Mouse (Mus musculus) fibroblast of lung, adult 2 months (primary cell): ENCODE results near the gene Ints14.
A peak's percentile ranks its signal among the peaks of the same experiment; 100 is the strongest.

ENCODE experiments used
- DNase-seq: peaks from one replicate; pipeline ENCODE4 v3.0.0-alpha.2; 2011; ENCODE audit warnings: low read depth

Ints14 gene

DNA sequence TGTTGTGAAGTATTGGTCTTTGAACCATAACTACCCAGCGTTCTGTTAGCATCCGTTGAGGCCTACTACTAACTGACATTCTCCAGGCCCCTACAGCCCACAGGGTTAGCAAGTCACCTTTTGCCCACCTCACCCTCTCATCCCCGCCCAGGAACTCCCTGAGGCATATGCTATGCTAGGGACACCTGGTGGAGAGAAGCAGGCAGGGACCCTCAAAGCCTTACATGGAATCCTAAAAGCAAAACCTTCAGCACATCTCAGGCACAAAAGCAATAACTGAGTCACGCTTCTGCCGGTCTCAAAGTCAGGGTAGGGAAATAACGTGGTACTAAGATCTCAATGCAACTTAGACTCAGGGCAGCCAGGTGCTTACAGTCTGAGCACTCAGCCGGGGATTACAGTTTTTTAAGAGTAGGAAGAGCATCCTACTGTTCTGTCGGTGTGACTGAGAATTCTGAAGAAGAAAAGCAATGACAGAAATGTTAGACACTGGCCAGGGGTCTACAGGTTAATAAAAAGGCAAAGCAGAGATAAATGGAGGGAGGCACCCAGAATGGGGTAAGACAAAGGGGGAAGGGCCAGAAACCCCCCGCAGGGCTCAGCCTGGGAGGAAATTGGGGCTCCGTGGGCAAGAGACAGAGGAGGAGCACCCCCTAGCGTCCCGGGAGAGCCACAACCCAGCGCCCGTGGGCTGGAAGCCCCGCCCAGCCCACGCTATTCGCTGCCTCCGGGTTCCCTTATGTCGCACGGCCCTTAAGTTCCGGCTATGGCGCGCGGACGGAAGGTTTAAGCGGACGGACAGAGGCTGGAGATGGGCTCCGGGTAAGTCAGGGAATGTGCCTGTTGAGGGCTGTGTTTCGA is at the start of gene Ints14:
Gene Ints14, plus strand, starts transcription at position 789 of the 861 bp plus-strand sequence.
- peak; percentile 84 for DNase-seq

- DNase-seq = no peak
These were observed 47.3 kb upstream of the Ints14 start for GRCm38 (mm10) chr9:64913406-64913805.

GRCm38 (mm10) chr9:64913973-64914372 is 46.7 kb upstream of the Ints14 start:
- no peak for DNase-seq

DNA sequence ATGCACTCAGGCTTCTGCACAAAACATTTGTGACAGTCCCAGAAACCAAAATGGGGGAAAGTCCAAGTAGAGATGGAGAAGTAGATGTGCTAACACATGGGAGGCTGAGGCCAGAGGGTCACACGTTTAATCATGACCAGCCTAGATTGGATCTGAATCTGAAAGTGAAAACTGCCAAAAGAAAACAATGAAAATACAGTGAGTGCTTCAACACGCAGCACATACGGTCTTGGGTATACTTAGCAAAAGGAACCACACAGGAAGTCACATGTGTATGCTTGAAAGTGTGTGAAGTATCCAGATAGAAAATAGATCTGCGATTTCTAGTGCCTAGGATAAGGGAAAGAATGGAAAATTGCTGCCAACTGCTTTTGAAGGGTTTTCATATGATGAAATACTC is 46.1 kb upstream of the Ints14 start:
- DNase-seq = no peak

DNA sequence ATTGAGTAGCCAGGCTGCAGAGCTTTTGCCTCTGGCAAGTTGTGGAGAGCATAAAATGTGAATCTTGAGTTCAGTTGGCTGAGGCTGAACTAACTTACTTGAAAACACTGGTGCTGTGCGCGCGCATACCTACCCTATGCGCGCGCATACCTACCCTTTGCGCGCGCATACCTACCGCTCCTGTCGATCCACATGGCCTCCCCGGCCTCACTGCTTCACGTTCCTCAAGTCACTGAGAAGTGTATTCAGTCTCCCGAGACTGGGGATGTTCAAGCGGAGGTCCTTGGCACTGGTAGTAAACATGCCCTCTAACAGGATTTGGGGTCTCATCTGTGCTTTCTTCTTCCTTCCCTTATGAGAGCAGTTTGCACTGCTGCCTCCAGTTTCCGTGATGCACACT is 42.1 kb upstream of the Ints14 start:
- DNase-seq = no peak

DNA sequence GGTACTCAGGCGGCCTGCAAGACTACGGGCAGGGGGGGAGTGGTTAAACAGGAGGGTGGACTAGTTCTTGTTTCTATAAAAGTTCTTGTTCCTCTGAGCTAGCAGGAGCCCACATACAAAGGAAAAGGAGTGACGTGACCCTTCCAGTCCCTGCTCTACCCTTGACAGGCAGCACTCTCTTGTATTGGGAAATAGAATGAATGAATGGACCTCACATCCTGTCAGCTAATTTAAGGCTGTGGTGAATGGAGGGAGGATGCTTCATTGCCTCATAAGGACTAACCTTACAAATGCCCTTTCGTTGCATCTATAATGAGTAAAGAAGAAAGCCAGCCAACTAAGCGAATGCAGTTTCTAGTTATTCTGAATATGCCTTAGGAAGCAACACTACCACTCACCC is 34.9 kb upstream of the Ints14 start:
- no peak for DNase-seq

GRCm38 (mm10) chr9:64926201-64926991 is 34.3 kb upstream of the Ints14 start:
- DNase-seq = peak; percentile 83

GRCm38 (mm10) chr9:64930256-64930655 is 30.4 kb upstream of the Ints14 start:
- no peak for DNase-seq

DNA sequence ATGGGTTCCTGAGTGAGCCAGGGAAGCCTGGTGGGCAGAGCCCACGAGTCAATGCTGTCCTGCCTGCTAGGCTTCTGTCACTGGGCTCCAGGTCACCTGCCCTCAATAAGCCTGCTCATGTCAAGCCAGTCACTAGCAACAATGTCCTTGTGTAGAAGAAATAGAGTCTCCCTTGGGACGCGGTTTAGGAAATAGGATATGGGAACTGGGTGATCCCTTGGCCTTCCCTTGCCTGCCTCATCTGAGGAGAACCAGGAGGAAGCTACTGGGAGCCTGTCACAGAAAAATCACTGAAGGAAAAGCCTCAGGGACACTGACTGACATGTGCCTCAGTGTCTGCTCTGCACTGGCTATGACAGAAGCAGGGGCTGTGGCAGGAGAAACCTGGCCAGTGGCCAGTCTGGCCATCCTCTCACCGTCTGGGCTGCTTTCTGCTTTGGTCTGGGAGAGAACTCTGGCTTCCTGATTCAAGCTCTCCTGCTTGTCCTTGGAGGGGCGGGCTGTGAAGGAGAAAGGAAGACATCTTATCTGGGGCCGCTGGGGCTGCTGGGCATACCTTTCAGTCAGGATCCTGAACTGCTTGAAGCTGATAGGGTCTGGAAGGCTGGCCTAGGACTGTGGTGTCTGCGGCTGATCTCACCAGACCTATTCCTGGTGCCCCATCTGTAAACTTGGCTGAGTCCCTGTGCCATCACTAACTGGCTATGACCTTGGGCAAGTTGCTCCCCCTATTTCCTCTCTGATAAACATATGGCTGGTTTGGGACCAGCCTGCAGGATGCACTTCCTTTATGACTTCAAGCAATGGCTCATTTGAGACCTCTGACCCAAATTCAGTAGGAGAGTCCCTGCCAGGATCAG is 28.7 kb upstream of the Ints14 start:
- DNase-seq = no peak

DNA sequence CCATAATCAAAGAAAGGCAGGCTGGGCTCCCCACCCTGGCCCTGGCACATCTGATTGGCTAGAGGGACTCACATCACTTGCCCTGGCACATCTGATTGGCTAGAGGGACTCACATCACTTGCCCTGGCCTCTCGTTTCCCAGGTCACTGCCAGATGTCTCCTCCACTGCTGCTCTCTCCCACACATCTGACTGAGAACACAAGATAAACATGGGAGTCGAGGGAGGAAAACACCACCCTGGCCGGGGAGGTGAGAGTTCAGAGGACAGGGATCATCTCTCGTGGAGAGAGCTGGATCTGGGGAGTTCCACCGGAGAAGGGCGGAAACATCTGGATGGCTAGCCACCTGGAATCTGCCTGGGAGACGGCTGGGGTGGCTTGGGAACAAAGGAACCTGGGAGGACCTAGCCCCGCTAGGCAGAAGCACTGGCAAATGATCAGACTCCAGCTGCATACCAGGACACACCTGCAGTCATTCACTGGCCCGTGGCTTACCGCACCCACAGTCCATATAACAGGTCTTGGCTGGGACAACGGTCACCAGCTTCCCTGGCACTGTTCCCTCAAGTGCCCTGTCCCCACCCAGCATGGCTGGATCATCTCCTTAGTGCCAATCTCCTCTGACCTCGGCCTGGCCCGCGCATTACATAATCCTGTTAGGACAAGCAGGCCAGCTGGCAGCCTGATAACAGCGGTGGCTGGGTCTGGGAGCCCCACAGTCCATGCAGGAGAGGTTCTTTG is 26.5 kb upstream of the Ints14 start:
- DNase-seq = no peak

GRCm38 (mm10) chr9:64936508-64936907 is 24.2 kb upstream of the Ints14 start:
- no peak for DNase-seq

- DNase-seq = no peak
These were observed 23.2 kb upstream of the Ints14 start for GRCm38 (mm10) chr9:64937491-64937890.

GRCm38 (mm10) chr9:64938535-64938934 is 22.2 kb upstream of the Ints14 start:
- no peak for DNase-seq

GRCm38 (mm10) chr9:64939281-64939680 is 21.4 kb upstream of the Ints14 start:
- DNase-seq = no peak

- DNase-seq = no peak
These were observed 20.9 kb upstream of the Ints14 start for GRCm38 (mm10) chr9:64939790-64940189.

GRCm38 (mm10) chr9:64940731-64941346 is 19.9 kb upstream of the Ints14 start:
- DNase-seq = no peak

DNA sequence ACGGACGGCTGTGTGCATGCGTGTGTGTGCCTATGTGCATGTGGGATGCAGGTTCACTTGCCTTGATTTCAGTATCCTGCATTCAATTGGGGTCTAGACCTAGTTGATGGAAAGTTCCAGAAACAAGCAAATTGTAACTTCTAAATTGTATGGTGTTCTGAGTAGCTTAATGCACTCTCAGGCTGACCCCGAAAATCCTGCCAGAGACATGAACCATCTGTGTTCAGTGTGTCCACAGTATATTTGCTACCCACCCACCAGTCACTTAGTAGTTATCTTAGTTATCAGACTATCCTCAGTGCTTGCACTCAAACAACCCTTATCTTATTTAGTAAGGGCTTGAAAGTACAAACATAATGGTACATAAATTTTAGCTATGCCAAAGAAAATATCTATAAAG is 19.1 kb upstream of the Ints14 start:
- DNase-seq = no peak

DNA sequence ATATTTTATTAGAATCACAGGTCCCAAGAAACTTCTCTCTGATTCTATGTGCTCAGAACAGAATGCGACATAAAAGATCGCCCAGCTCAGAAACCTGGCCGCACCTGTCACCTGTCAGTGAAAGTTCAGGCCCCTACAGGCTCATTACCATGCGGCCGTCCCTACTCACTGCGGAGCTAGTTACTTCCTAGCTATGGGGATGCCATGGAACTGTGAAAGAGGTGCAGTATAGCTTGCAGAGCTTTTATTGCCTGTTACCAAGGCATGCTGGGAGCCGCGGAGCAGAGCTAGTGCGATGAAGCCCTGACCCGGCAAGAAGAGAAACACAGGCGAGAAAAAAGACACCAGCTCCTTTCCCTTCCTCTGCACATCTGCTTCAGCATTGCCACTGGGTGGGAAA is 16.7 kb upstream of the Ints14 start:
- DNase-seq = no peak

GRCm38 (mm10) chr9:64947483-64948095 is 13.1 kb upstream of the Ints14 start:
- no peak for DNase-seq

DNA sequence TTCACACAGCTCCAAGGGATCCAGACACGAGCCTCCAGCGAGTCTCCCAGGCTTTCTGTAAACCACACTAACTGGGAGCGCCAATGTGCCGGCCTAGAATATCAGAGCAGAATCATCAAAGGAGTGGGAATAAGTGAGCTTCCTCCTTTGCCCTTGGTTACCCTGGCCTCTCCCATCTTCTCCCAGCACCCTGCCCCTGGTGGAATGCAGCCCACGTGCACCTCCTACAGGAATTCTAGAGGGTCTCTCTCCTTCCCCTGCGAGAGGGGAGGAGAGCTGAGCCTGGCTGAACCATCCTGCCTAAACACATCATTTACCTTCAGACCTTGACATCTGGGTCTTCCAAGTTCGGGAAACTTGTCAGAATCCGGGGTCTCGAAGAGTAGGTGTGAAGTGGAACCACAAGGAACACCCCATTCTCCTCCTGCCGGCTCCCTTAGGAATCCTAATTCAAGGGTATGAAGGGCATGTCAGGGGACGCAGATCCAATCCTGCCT is 9.5 kb upstream of the Ints14 start, which contains the start of gene Slc24a1:
Gene Slc24a1, minus strand, starts transcription at position 447 of the 497 bp plus-strand sequence.
- no peak for DNase-seq
